8 mouse cellular contexts compared by ENCODE assay signal in the genomic region with DNA sequence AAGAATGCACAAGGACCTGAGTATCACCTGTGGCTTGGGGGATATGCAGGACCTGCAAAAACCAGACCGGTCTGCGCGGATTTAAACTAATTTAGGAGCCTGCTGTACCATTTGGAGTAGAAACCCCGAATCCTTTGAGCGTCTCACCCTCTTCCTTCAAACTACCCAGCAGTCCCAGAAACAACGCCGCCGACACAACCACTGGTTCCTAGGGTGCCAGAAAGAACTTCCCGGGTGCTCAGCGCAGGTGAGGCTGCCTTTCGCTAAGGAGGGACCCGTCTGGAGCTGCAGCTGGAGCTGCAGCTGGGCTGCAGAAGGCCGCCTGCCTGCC. TPM values are rescaled to one million over a fixed set of nuclear protein-coding genes. Genes with fewer than 3 reads are reported as not detected.
DNase-seq lines count a peak whose midpoint lies in the region; ATAC-seq and TF ChIP-seq lines count a peak whose summit lies in the region.

No protein-coding gene starts in this region.

- H3K4me2 ChIP-seq in lung, postnatal 0 days (replicated peaks; ENCODE audit: low read depth, low read length), result peak overlapping the region; percentile 86
- H3K4me2 ChIP-seq in embryonic facial prominence, embryonic 14.5 days (ENCODE audit: low read depth, low read length), result peak overlapping the region; percentile 73
- peak overlapping the region; percentile 75 for H3K4me2 ChIP-seq in limb, embryonic 13.5 days (replicated peaks)
- H3K4me2 ChIP-seq in stomach, embryonic 14.5 days (replicated peaks; ENCODE audit: low read depth, low read length), result peak overlapping the region; percentile 78

- peaks cover 6% of the 10 kb centered on the region; the same call in 1 of the 2 replicates for H3K4me1 ChIP-seq in lung, postnatal 0 days (ENCODE audit: insufficient read depth, low read depth, low read length)
- H3K4me1 ChIP-seq in embryonic facial prominence, embryonic 14.5 days (ENCODE audit: control insufficient read depth, insufficient read depth, low read length), result peaks cover 5% of the 10 kb centered on the region; the same call in 1 of the 2 replicates
- peaks cover 22% of the 10 kb centered on the region for H3K4me1 ChIP-seq in limb, embryonic 13.5 days
- H3K4me1 ChIP-seq in stomach, embryonic 14.5 days (ENCODE audit: control insufficient read depth, insufficient read depth, low read length), result no peaks in the 10 kb centered on the region

- H3K27ac ChIP-seq in lung, postnatal 0 days (ENCODE audit: low read length), result peak overlapping the region; percentile 81
- peak overlapping the region; percentile 61 for H3K27ac ChIP-seq in embryonic facial prominence, embryonic 14.5 days (replicated peaks; ENCODE audit: low read depth, low read length)
- peak overlapping the region; percentile 63; the same call in 1 of the 2 replicates for H3K27ac ChIP-seq in limb, embryonic 13.5 days
- H3K27ac ChIP-seq in stomach, embryonic 14.5 days (ENCODE audit: low read length), result peak overlapping the region; percentile 70

- peak overlapping the region; percentile 86 for H3K4me3 ChIP-seq in lung, postnatal 0 days (ENCODE audit: low read depth, low read length)
- H3K4me3 ChIP-seq in embryonic facial prominence, embryonic 14.5 days (ENCODE audit: low read depth, low read length), result peak overlapping the region; percentile 57
- H3K4me3 ChIP-seq in limb, embryonic 13.5 days, result peak overlapping the region; percentile 76
- H3K4me3 ChIP-seq in stomach, embryonic 14.5 days (ENCODE audit: low read depth, low read length), result peak overlapping the region; percentile 68

- ATAC-seq in lung, postnatal 0 days, result no peak
- ATAC-seq in embryonic facial prominence, embryonic 14.5 days (ENCODE audit: low read depth), result no peak
- ATAC-seq in limb, embryonic 13.5 days (ENCODE audit: low FRiP score, low read depth), result no peak; the same call in 1 of the 2 replicates
- ATAC-seq in stomach, embryonic 14.5 days (ENCODE audit: insufficient number of reproducible peaks, insufficient read depth, low FRiP score, low read depth), result no peak

- H3K27me3 ChIP-seq in lung, postnatal 0 days (replicated peaks; ENCODE audit: insufficient read depth, low read length), result no peaks in the 10 kb centered on the region
- no peaks in the 10 kb centered on the region for H3K27me3 ChIP-seq in embryonic facial prominence, embryonic 14.5 days (replicated peaks; ENCODE audit: control insufficient read depth, insufficient read depth, low read length)
- no peaks in the 10 kb centered on the region for H3K27me3 ChIP-seq in limb, embryonic 13.5 days
- no peaks in the 10 kb centered on the region for H3K27me3 ChIP-seq in stomach, embryonic 14.5 days (ENCODE audit: control insufficient read depth, insufficient read depth, low read length)

- TF ChIP-seq CTCF in lung, postnatal 0 days (IDR thresholded peaks at IDR 0.05), result no peak

- 2% methylated on average over 13 of the region's 13 CpGs for WGBS in lung, postnatal 0 days
- WGBS in embryonic facial prominence, embryonic 14.5 days, result 0% methylated on average over 13 of the region's 13 CpGs
- 0% methylated on average over 13 of the region's 13 CpGs for WGBS in limb, embryonic 13.5 days
- WGBS in stomach, embryonic 14.5 days, result 1% methylated on average over 13 of the region's 13 CpGs

- no peak for TF ChIP-seq EP300 in lung, postnatal 0 days (IDR thresholded peaks at IDR 0.05)

- H3K9ac ChIP-seq in lung, postnatal 0 days (replicated peaks; ENCODE audit: low read depth), result peak overlapping the region; percentile 71
- H3K9ac ChIP-seq in embryonic facial prominence, embryonic 14.5 days (ENCODE audit: low read depth, low read length), result peak overlapping the region; percentile 85
- peak overlapping the region; percentile 85 for H3K9ac ChIP-seq in limb, embryonic 13.5 days
- H3K9ac ChIP-seq in stomach, embryonic 14.5 days (replicated peaks; ENCODE audit: low read depth, low read length), result peak overlapping the region; percentile 71

- no peaks in the 10 kb centered on the region for H3K36me3 ChIP-seq in lung, postnatal 0 days (ENCODE audit: insufficient read depth, low read length)
- peaks cover 6% of the 10 kb centered on the region; the same call in 1 of the 2 replicates for H3K36me3 ChIP-seq in embryonic facial prominence, embryonic 14.5 days (ENCODE audit: control insufficient read depth, insufficient read depth, low read length)
- H3K36me3 ChIP-seq in limb, embryonic 13.5 days, result peaks cover 8% of the 10 kb centered on the region
- H3K36me3 ChIP-seq in stomach, embryonic 14.5 days (ENCODE audit: control insufficient read depth, insufficient read depth, low read length), result peaks cover 5% of the 10 kb centered on the region; the same call in 1 of the 2 replicates

- no peak for DNase-seq in lung, postnatal 0 days (ENCODE audit: low spot score)
- DNase-seq in lung, postnatal 25 days (ENCODE audit: low spot score), result no peak
- DNase-seq in embryonic facial prominence, embryonic 14.5 days (ENCODE audit: low spot score), result no peak
- no peak for DNase-seq in cerebellum, adult 11-12 months
- DNase-seq in urinary bladder, postnatal 25 days (ENCODE audit: low spot score), result no peak
- DNase-seq in cerebellum, adult 18-20 months, result no peak

- no peaks in the 10 kb centered on the region for H3K9me3 ChIP-seq in lung, postnatal 0 days (ENCODE audit: low read length)
- H3K9me3 ChIP-seq in embryonic facial prominence, embryonic 14.5 days (ENCODE audit: control insufficient read depth, low read length), result no peaks in the 10 kb centered on the region
- H3K9me3 ChIP-seq in limb, embryonic 13.5 days, result no peaks in the 10 kb centered on the region
- H3K9me3 ChIP-seq in stomach, embryonic 14.5 days (ENCODE audit: control insufficient read depth, low read depth, low read length), result no peaks in the 10 kb centered on the region

RNA-seq across cellular contexts. Expression of a gene that starts 0.6 kb away (rescaled TPM):
- 7.4 TPM in 2 replicates for polyA plus RNA-seq in lung, postnatal 0 days (2015; fragmentation: Nextera tagmentation; extraction: Ambion mirVana)
- polyA plus RNA-seq in embryonic facial prominence, embryonic 14.5 days (2014; fragmentation: Nextera tagmentation; extraction: Ambion mirVana), result 17.1 and 17.4 TPM in 2 replicates
- polyA plus RNA-seq in limb, embryonic 13.5 days (2015; fragmentation: Nextera tagmentation; extraction: Ambion mirVana), result 17.0 and 17.3 TPM in 2 replicates
- polyA plus RNA-seq in stomach, embryonic 14.5 days (2014; fragmentation: Nextera tagmentation; extraction: Ambion mirVana), result 19.0 and 20.0 TPM in 2 replicates

RNA-seq across cellular contexts. Expression of a gene that starts 13.4 kb away (rescaled TPM):
- 25.0 and 25.9 TPM in 2 replicates for polyA plus RNA-seq in lung, postnatal 0 days (2015; fragmentation: Nextera tagmentation; extraction: Ambion mirVana)
- 35.1 and 35.9 TPM in 2 replicates for polyA plus RNA-seq in embryonic facial prominence, embryonic 14.5 days (2014; fragmentation: Nextera tagmentation; extraction: Ambion mirVana)
- 36.2 and 36.7 TPM in 2 replicates for polyA plus RNA-seq in limb, embryonic 13.5 days (2015; fragmentation: Nextera tagmentation; extraction: Ambion mirVana)
- 45.9 and 46.2 TPM in 2 replicates for polyA plus RNA-seq in stomach, embryonic 14.5 days (2014; fragmentation: Nextera tagmentation; extraction: Ambion mirVana)
